Mouse (Mus musculus) heart, embryonic 12.5 days (tissue): ENCODE measurements around the gene Auts2. TPM values are rescaled to one million over a fixed set of nuclear protein-coding genes. Genes with fewer than 3 reads are reported as not detected.

Source experiments
- ATAC-seq: fragments of 200-750 bp; cut with Nextera tagmentation; 2 replicates; pipeline ENCODE4 v1.8.0; 2017; ENCODE audit warnings: moderate TSS enrichment, moderate library complexity; ENCODE audit not compliant: insufficient number of reproducible peaks, low FRiP score
- H3K27ac ChIP-seq: fragments of 300-500 bp; sonication (generic); 2 replicates; pipeline ENCODE4 v1.5.1; 2016; ENCODE audit warnings: mild to moderate bottlenecking, moderate library complexity; ENCODE audit not compliant: poor library complexity, severe bottlenecking
- H3K27me3 ChIP-seq: fragments of 300-500 bp; sonication (generic); replicated peaks from 2 replicates; pipeline ENCODE4 v1.6.1; 2016; ENCODE audit warnings: mild to moderate bottlenecking, moderate library complexity
- H3K36me3 ChIP-seq: fragments of 300-500 bp; sonication (generic); 2 replicates; pipeline ENCODE4 v1.6.1; 2016; ENCODE audit warnings: mild to moderate bottlenecking, moderate library complexity
- H3K4me1 ChIP-seq: fragments of 300-500 bp; sonication (generic); replicated peaks from 2 replicates; pipeline ENCODE4 v1.6.1; 2016; ENCODE audit warnings: mild to moderate bottlenecking
- H3K4me2 ChIP-seq: fragments of 300-500 bp; sonication (generic); 2 replicates; pipeline ENCODE4 v1.6.1; 2016; ENCODE audit warnings: mild to moderate bottlenecking, moderate library complexity
- H3K4me3 ChIP-seq: fragments of 300-500 bp; sonication (generic); 2 replicates; pipeline ENCODE4 v1.5.1; 2016; ENCODE audit warnings: mild to moderate bottlenecking
- H3K9ac ChIP-seq: fragments of 300-500 bp; sonication (generic); 2 replicates; pipeline ENCODE4 v1.6.1; 2016; ENCODE audit warnings: mild to moderate bottlenecking, moderate library complexity
- H3K9me3 ChIP-seq: fragments of 300-500 bp; sonication (generic); replicated peaks from 2 replicates; pipeline ENCODE4 v1.6.1; 2016; ENCODE audit warnings: mild to moderate bottlenecking, moderate library complexity
- whole genome bisulfite sequencing: fragments of 180-500 bp; shearing (Covaris S2); methylation state at CpG from one replicate; pipeline ENCODE4 v1.1.7; 2016; 5-methylcytosine and 5-hydroxymethylcytosine counted together
- polyA plus RNA-seq: library from polyadenylated mRNA; unstranded; fragments of >200 nt; fragmentation: Nextera tagmentation; extraction: Ambion mirVana; gene quantifications from 2 replicates; pipeline ENCODE4 v1.2.1, GENCODE M21; 2016

The Auts2 gene
- polyA plus RNA-seq, 1 experiment from 2014 or later: 25.3 TPM

DNA sequence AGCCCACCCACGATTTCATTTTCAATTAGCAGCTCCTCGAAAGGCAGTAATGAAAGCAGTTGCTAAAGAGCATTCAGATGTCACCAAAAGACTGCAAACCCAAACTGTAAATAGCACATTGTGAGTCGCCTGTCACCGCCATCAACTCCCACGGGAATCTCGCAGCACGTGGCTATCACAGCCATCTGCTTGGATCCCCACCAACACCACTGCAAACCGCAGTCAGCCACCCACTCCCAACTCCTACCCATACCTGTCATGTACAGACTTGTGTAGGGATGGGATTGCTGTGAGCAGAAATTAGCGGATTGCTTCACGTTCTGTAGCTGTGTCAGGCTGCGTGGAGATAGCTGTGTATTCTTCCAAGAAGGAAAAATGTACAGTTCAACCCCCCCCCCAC lies 293.6 kb downstream of the Auts2 start:
- H3K9ac ChIP-seq: no peak overlapping the region

DNA sequence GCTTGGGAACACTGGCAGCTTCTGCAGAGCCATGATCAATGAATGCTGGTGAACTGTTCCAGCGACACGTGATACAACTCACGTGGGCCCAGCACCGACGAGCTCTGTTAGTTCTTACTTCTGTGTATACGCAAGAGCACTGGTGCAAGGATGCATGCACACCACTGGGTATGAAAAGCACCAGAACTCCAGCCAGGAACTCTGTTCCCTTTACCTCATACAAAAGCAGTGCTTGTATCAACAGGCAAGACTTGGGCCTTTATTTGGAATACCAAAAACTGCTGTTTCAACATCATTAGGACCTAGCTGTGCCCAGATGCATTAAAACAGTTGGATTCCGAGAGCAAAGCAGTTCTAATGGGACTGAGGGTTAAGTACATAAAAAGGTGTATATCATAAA lies 295.1 kb downstream of the Auts2 start:
- H3K27me3 ChIP-seq: no peaks in the 10 kb centered on the region
- H3K36me3 ChIP-seq: no peaks in the 10 kb centered on the region
- H3K9me3 ChIP-seq: no peaks in the 10 kb centered on the region
- peaks cover 22% of the 10 kb centered on the region for H3K4me1 ChIP-seq
- 74% methylated on average over 7 of the region's 7 CpGs for whole genome bisulfite sequencing
- no peak overlapping the region for H3K27ac ChIP-seq
- no peak overlapping the region for H3K4me2 ChIP-seq
- no peak overlapping the region for H3K4me3 ChIP-seq
- no peak for ATAC-seq
- H3K9ac ChIP-seq: no peak overlapping the region

More for the DNA sequence above, 293.6 kb downstream of the Auts2 start:
- 61% methylated on average over 11 of the region's 11 CpGs for WGBS
- no peak for ATAC-seq
- Histone ChIP-seq H3K36me3 (no peaks in the 10 kb centered on the region), H3K27me3 (no peaks in the 10 kb centered on the region), H3K4me3 (no peak overlapping the region), H3K4me1 (peaks cover 22% of the 10 kb centered on the region), H3K9me3 (no peaks in the 10 kb centered on the region), H3K27ac (no peak overlapping the region), H3K4me2 (no peak overlapping the region)

DNA sequence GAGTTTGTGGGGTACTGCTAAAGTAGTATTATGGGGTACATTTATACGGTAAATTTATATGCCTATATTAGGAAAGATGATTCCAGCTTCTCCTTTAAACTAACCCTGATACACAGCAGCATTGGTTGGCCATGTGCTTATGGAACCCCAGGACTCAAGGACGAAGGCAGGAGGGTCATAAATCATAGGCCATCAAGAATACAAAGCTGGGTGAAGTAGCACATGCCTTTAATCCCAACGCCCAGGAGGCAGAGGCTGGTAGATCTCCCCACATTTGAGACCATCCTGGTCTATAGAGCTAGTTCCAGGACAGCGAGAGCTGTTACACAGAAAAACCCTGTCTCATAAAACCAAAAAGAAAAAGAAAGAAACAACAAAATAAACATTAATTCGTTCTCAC lies 307.7 kb downstream of the Auts2 start:
- Histone ChIP-seq H3K36me3 (no peaks in the 10 kb centered on the region), H3K4me3 (no peak overlapping the region), H3K4me1 (peaks cover 7% of the 10 kb centered on the region), H3K9ac (no peak overlapping the region), H3K9me3 (no peaks in the 10 kb centered on the region), H3K27ac (no peak overlapping the region), H3K4me2 (no peak overlapping the region), H3K27me3 (no peaks in the 10 kb centered on the region)
- 76% methylated on average over 5 of the region's 5 CpGs for WGBS
- no peak for ATAC-seq

DNA sequence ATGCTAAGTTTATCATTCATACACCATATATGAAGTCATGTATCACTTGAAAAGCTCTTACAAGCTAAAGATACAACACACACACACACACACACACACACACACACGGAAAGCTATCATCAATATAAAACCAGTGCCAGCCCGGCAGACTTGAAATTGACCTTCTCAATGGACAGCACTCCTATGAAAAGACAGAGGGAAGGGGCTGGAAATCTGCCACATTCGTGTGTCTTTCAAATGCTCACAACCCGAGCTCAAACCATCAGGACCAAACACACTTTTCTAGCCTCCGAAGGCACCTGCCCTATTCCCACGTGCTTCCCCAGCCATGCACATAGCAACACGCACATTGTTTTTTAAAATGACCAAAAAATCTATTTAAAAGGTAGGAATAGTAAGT lies 308.7 kb downstream of the Auts2 start:
- Histone ChIP-seq H3K9me3 (no peaks in the 10 kb centered on the region), H3K4me1 (peaks cover 16% of the 10 kb centered on the region), H3K27ac (no peak overlapping the region), H3K27me3 (no peaks in the 10 kb centered on the region), H3K9ac (no peak overlapping the region), H3K36me3 (no peaks in the 10 kb centered on the region), H3K4me2 (no peak overlapping the region), H3K4me3 (no peak overlapping the region)
- ATAC-seq: no peak
- 79% methylated on average over 7 of the region's 7 CpGs for WGBS

DNA sequence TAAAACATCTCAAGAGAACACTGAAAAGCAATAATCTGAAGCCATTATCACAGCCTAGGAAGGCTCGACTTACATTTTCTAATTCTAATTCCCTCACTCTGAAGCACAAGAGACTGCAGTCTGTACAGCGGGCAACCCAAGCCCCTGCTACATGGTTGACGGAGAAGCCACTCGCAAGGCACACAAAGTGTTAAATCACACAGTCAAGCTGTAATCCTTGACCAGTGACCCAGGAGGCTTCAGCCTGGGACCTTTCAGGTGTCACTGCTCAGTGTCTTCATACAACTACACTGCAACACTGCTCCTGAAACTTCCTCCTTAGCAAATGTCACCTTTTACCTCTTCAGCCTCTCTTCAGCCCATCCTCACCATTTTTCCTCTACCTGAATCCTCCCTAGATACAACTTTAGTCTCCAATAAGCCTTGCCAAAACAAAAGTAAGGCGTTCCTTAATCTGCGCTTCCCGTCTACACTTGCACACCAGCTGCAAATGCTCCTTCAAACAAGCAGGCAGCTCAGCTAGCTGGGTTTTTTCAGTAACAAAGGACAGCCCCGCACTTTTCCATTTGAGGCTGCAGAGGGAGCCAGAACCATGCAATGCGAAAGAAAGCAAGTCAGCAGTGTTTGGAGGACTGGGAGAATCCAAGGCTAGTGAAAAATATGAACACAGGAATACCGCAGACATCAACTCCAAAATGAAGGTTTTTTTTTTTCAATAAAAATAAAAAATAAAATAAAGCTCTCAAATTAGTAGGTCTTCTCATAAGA lies 311.7 kb downstream of the Auts2 start:
- WGBS: 31% methylated on average over 10 of the region's 10 CpGs

DNA sequence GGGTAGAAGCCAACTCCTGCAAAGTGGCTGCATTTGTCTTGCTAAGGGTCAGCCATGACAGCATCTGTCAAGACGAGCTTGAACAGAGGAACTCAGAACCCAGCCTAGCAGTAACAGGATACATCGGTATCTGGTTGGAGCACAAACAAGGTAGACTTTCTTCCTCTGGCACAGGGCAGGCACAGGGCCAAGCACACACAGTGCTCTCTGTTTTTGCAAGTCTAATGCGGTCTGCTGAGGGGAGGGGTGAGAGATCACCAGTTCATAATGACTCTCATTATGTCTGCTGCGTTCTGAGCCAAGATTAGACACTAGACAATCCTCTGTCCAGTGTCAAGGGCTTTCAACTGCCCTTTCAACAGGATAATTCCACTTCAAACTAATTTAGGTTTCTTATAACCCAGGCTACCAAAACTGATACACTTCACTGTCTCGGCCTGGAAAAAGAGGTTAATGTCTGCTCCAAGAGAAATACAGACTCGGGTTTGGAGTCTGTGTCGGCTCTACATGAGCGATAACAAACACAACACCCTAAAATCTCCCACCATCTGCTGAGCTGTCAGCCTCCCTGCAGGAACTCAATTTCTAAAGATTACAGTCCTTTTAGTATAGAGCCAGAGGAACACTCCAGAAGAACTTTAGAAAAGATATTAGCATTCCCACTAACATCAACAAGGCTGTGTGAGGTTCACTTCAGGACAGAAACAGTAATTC lies 313.3 kb downstream of the Auts2 start:
- ATAC-seq: peak; percentile 85
- WGBS: 9% methylated on average over 8 of the region's 8 CpGs
- H3K27ac ChIP-seq: peak overlapping the region; percentile 42

More for the DNA sequence above, 311.7 kb downstream of the Auts2 start:
- Histone ChIP-seq H3K9ac (0 out of 2 replicates have a peak overlapping the region, but pooled peaks have one; percentile 56), H3K4me1 (peaks cover 25% of the 10 kb centered on the region), H3K27me3 (peaks cover 13% of the 10 kb centered on the region), H3K27ac (no peak overlapping the region), H3K4me2 (peak overlapping the region; percentile 34; the same call in 1 of the 2 replicates), H3K36me3 (no peaks in the 10 kb centered on the region), H3K4me3 (0 out of 2 replicates have a peak overlapping the region, but pooled peaks have one; percentile 0), H3K9me3 (no peaks in the 10 kb centered on the region)
- no peak for ATAC-seq

DNA sequence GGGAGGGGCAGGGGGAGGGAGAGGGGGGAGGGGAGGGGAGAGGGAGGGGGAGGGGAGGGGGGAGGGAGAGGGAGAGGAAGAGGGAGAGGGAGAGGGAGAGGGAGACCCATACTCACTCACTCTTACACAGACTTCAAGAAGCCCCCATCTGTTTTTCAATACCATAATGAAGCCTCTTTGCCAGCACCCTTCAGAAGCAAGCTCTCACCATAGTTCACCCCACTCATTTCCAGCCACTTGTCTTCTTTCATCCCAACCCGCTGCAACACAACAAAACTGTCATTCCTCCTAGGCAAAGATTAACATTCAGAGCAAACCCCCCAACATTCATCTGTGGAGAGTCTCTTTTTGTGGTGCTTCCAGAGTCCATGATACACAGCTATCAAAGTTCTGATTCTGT lies 314.1 kb downstream of the Auts2 start:
- Histone ChIP-seq H3K4me3 (no peak overlapping the region), H3K4me1 (peaks cover 25% of the 10 kb centered on the region), H3K36me3 (0 out of 2 replicates have a peak, but pooled peaks cover 3% of the 10 kb centered on the region), H3K27me3 (peaks cover 15% of the 10 kb centered on the region), H3K27ac (peak overlapping the region; percentile 42), H3K9me3 (no peaks in the 10 kb centered on the region; the same call in 1 of the 2 replicates), H3K9ac (no peak overlapping the region), H3K4me2 (peak overlapping the region; percentile 40; the same call in 1 of the 2 replicates)
- 50% methylated on average over 1 of the region's 1 CpGs for WGBS
- no peak for ATAC-seq

More for the DNA sequence above, 313.3 kb downstream of the Auts2 start:
- peaks cover 15% of the 10 kb centered on the region for H3K27me3 ChIP-seq
- peak overlapping the region; percentile 40 for H3K4me2 ChIP-seq
- peaks cover 25% of the 10 kb centered on the region for H3K4me1 ChIP-seq
- 0 out of 2 replicates have a peak, but pooled peaks cover 3% of the 10 kb centered on the region for H3K36me3 ChIP-seq
- H3K9me3 ChIP-seq: no peaks in the 10 kb centered on the region; the same call in 1 of the 2 replicates
- no peak overlapping the region for H3K4me3 ChIP-seq
- H3K9ac ChIP-seq: no peak overlapping the region

DNA sequence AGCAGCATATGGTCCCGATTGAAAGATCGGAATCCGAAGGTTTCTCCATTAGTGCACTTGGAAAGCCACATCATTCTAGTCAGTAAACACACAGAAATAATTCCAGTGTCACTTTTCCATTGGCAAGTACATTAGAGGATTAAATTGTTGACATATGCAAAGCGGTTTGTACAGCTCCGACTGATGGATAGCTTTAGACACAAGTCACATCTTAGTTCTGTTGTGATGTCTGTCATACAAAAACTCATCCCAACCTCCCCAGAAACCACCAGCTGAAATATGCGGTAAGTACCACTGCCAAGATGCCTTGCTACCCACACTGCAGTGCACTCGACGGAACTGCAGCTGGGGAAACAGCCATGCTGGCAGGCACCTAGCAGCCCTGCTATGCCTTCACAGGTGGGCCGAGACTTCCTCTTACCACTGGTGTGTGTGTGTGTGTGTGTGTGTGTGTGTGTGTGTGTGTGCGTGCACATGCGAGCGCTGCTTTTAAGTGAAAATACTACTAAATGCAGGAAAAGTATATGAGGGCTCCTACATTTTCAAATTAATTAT lies 322.7 kb downstream of the Auts2 start:
- no peak for ATAC-seq
- Histone ChIP-seq H3K27me3 (peaks cover 4% of the 10 kb centered on the region; the same call in 1 of the 2 replicates), H3K4me2 (no peak overlapping the region), H3K9me3 (no peaks in the 10 kb centered on the region; the same call in 1 of the 2 replicates), H3K4me1 (peaks cover 8% of the 10 kb centered on the region; the same call in 1 of the 2 replicates), H3K27ac (no peak overlapping the region), H3K36me3 (0 out of 2 replicates have a peak, but pooled peaks cover 2% of the 10 kb centered on the region), H3K9ac (no peak overlapping the region), H3K4me3 (no peak overlapping the region)
- 84% methylated on average over 12 of the region's 12 CpGs for WGBS

DNA sequence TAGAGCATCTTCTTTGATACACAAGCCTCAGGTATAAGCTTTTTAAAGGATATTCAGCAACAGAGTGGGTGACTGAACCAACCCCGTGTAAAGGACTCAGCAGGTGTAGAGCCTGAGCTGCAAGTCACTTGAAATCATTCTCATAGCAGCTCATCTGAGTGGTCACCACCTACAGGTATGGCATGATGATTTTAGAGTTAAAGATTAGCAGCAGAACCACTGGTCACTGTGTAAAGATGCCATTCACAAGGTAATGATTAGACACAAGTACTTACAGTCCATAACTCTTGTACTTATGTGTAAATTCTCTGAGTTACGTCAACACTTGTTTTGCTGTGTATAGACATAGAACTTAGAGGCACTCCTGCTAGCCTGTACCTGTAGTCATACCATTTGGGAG lies 327.0 kb downstream of the Auts2 start:
- 88% methylated on average over 2 of the region's 2 CpGs for WGBS
- no peak for ATAC-seq
- H3K4me2 ChIP-seq: no peak overlapping the region
- no peak overlapping the region for H3K27ac ChIP-seq
- peaks cover under 1% of the 10 kb centered on the region; the same call in 1 of the 2 replicates for H3K27me3 ChIP-seq
- no peaks in the 10 kb centered on the region for H3K9me3 ChIP-seq
- no peak overlapping the region for H3K4me3 ChIP-seq
- no peaks in the 10 kb centered on the region for H3K36me3 ChIP-seq
- peaks cover 10% of the 10 kb centered on the region; the same call in 1 of the 2 replicates for H3K4me1 ChIP-seq
- no peak overlapping the region for H3K9ac ChIP-seq

DNA sequence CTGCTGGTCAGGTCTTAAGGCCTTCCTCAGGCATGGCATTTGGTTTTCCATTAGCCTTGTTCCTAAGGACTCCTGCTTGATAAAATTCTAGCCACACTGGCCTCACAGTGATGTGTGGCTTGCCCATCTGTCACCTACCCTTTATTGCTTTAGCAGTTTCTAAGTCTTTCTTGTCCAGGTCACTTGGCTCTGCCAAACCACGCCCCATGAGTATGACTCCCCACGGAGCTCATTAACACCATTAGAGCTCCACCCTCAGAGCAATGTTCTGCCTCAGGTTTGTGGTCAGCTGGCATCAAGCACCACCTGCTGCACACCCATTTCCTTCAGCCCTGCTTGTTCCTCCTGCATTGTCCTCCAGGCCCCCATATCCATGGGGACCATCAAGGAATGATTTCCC lies 330.7 kb downstream of the Auts2 start:
- Histone ChIP-seq H3K36me3 (no peaks in the 10 kb centered on the region), H3K4me1 (peaks cover 9% of the 10 kb centered on the region; the same call in 1 of the 2 replicates), H3K4me2 (no peak overlapping the region), H3K9ac (no peak overlapping the region), H3K27ac (no peak overlapping the region), H3K4me3 (no peak overlapping the region), H3K27me3 (no peaks in the 10 kb centered on the region), H3K9me3 (no peaks in the 10 kb centered on the region)
- 75% methylated on average over 2 of the region's 2 CpGs for WGBS
- no peak for ATAC-seq

DNA sequence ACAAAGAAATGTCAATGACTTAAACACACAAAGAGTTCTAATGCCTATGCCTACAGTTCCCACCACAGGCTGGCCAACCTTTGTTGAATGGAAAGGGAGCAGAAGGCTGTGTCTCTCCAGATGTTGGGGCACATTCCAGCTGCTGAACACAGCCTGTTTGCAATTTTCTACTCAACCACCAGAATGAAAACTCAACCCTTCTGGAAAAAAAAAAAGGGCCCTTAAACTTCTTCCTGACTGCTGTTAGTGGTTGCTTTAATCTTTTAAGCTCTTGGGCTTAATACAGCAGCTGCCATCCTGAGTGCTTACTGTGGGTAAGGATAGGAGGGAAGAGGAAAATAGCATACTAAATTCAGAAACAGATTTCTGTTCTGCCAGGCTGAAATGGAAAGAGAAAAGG lies 333.4 kb downstream of the Auts2 start:
- Histone ChIP-seq H3K4me1 (peaks cover 6% of the 10 kb centered on the region; the same call in 1 of the 2 replicates), H3K27me3 (no peaks in the 10 kb centered on the region), H3K9me3 (no peaks in the 10 kb centered on the region), H3K27ac (no peak overlapping the region), H3K4me3 (no peak overlapping the region), H3K4me2 (no peak overlapping the region), H3K36me3 (no peaks in the 10 kb centered on the region), H3K9ac (no peak overlapping the region)
- no peak for ATAC-seq
